Mouse (Mus musculus) cortical plate, adult 2 months (tissue): ENCODE measurements around the gene Tmprss12.
"Not testable (repeated sequence)": the region's sequence is repeated elsewhere in the genome, so short reads cannot be mapped to it uniquely, and the experiment has no call there.

Experiments used
- CTCF ChIP-seq: fragments of 200-500 bp; IDR thresholded peaks from 2 replicates; pipeline ENCODE4 v1.5.1; 2011; ENCODE audit warnings: mild to moderate bottlenecking, control low read depth, low read length; ENCODE audit not compliant: insufficient read depth; ENCODE audit errors: extremely low read depth
- POLR2A ChIP-seq: fragments of 200-500 bp; IDR thresholded peaks from 2 replicates; pipeline ENCODE4 v1.6.1; 2011; ENCODE audit warnings: mild to moderate bottlenecking, low read length, control low read depth; ENCODE audit not compliant: insufficient read depth; ENCODE audit errors: extremely low read depth

GRCm38 (mm10) chr15:100318014-100318671 lies 37.5 kb downstream of the Tmprss12 start:
- TF ChIP-seq CTCF, POLR2A: not testable (repeated sequence)
